In genomic region chr3:9423669-9424068, GRCm38 (mm10) we compare ENCODE assay signal across 15 mouse cellular contexts.
"Had no signal": no experiment of that assay in that cellular context is flagged by ENCODE, and none has a peak within 500 bp of the region (broad histone marks: within the 10 kb centered on the region; RNA-seq: fewer than 3 reads in every experiment).

No protein-coding gene starts in this region.

- ATAC-seq: liver, embryonic 12.5 days had no signal

- H3K4me2 ChIP-seq: limb, embryonic 15.5 days; liver, embryonic 12.5 days; lung, embryonic 14.5 days; midbrain, embryonic 12.5 days had no signal

- H3K27ac ChIP-seq: kidney, postnatal 0 days; limb, embryonic 15.5 days; liver, embryonic 12.5 days; midbrain, embryonic 12.5 days had no signal

- H3K27me3 ChIP-seq: limb, embryonic 15.5 days; liver, embryonic 12.5 days; midbrain, embryonic 12.5 days had no signal

- H3K4me1 ChIP-seq: limb, embryonic 15.5 days; liver, embryonic 12.5 days; midbrain, embryonic 12.5 days had no signal

- H3K4me3 ChIP-seq: limb, embryonic 15.5 days; liver, embryonic 12.5 days; midbrain, embryonic 12.5 days had no signal

- H3K9ac ChIP-seq: limb, embryonic 15.5 days; liver, embryonic 12.5 days; lung, embryonic 14.5 days; midbrain, embryonic 12.5 days had no signal

- H3K9me3 ChIP-seq: limb, embryonic 15.5 days; liver, embryonic 12.5 days; midbrain, embryonic 12.5 days had no signal

- H3K36me3 ChIP-seq: limb, embryonic 15.5 days; liver, embryonic 12.5 days; midbrain, embryonic 12.5 days had no signal

- DNase-seq: kidney, adult 2 months; kidney, postnatal 36 days; layer of hippocampus, adult 9-11 months; layer of hippocampus, postnatal 36 days; lung, embryonic 14.5 days; lung, postnatal 10 days; lung, postnatal 4 days; right cerebral cortex, postnatal 4 days; spleen, adult 18-20 months; thymus, adult 18-20 months; thymus, postnatal 36 days had no signal
